Mouse (Mus musculus) urinary bladder, postnatal 25 days (tissue): Measurements from ENCODE around the gene Snrpd2.
"Not testable (repeated sequence)": the region's sequence is repeated elsewhere in the genome, so short reads cannot be mapped to it uniquely, and the experiment has no call there.

Source experiments
- DNase-seq: peaks from one replicate; pipeline ENCODE4 v3.0.0; 2022; ENCODE audit warnings: low spot score

Gene Snrpd2

DNA sequence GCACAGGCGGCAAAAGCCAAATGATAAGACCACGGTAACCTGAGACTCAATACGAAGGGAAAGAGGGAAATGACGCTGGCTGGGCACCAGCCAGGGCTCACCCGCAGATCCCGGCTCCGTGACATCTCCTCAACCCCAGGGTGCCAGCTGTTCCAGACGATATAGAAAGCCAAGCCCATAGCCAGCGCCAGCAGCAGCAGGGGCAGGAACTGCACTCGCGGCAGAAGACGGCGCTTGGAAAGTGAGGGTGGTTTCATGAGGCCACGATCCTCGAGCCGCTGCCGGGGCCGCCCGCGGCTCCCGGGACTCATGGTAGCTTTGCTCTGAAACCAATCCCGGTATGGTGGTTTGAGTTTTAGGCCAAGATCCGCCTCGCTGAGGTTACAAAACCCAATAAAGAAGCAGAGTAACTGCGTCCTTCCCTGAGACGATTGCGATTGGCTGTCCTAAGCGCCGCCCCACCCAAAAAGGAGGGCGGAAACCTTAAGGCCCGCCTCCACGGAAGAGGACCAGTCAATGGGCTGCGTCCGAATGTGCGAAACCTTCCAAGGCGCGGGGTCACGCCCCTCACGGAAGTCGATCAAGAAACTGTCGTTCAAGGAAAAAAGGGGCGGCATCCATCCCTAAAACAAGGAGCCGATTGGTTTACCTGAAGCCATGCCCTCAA, 514 bp upstream of the Snrpd2 start, which contains the start of gene Qpctl:
TSS of gene Qpctl (minus strand) at position 417 of the 667 bp plus-strand sequence.
- DNase-seq, result peak; percentile 89

DNA sequence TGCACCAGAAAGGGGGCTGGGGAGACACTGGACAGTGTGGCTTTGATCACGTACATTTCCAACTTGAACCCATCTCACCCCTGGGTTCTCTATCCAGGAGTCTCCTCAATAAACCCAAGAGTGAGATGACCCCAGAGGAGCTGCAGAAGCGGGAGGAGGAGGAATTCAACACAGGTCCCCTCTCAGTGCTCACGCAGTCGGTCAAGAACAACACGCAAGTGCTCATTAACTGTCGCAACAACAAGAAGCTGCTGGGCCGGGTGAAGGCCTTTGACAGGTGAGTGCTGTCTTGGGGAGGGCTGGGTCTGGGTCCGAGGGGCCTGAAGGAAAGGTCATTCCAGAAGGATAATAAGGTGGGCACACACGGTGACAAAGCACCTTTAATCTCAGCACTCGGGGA, 1.6 kb downstream of the Snrpd2 start:
- not testable (repeated sequence) for DNase-seq

DNA sequence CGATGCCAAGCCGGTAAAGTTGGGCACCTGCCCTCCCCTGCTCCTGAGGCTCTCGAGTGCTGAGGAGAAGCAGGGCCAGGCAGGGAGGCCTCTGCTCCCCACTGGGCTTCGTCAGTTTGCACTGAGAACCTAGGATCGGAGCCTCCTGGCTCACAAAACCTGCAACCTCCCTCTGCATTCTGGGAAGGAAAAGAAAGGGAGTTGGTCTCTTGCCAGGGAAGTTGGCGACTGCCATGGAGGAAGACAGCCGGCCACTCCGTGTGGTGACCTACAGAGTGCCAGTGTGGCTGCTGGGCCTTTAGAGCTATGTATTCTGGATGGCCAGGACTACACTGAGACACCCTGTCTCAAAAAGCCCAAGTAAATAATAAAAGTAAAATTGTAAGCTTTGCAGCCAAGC, 5.3 kb downstream of the Snrpd2 start:
- no peak for DNase-seq

DNA sequence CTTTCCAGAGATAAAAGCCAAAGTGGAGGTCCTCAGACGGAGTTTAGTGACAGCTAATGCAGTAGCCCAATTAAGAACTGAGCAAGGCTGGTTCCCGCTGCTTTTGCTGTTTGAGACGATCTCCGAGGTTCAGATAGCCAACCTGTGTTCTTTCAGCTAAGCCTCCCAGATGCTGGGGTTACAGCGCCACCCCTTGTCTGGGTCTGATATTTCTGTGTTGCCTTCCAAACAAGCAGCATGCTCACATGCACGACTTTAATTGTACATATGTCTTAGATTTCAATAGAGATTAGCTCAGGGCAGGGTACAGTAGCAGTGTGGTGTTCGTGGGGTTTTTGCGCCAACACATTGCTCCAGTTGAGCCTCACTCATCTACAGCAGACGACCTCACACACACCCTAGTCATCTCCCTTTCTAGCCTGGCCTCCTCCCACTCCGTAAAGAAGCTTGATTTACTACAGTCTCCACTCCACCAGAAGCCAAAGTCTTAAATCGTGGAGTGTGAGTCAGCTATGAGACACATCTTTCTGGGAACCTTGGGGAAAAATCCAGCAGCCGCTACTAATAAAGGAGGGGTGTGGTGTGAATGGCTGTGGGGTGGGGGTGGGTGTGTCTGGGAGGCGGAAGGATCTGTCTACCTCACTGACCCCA, 6.4 kb downstream of the Snrpd2 start:
- no peak for DNase-seq

DNA sequence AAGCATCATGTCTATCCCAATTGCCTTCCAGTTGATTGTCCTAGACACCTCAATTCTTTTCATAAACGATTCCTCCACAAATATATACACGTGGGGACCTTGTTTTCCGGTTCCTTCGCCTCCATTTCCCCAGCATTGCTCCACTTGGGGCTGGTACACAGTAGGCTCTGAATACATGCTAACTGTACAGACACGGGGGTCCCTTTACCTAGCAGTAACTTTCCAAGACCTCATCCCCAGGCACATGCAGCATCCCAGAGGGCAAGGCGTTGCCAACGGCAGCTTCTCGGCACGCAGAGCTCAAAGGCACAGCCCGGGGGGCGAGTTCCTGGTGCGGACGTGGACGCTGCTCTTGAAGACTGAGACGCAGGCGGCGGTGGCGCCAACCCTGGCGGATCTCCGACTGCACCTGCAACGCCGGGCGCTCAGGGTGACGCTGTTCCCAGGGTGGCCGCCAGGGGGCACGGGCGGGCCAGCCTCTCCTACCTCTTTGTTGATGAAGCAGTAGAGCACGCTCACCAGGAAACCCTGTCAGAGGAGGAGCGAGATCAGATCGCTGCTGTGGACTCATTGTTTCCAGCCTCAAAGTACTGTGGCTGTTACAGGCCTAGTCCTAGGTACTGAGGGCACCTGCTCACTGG, 7.8 kb downstream of the Snrpd2 start:
- peak; percentile 91 for DNase-seq

DNA sequence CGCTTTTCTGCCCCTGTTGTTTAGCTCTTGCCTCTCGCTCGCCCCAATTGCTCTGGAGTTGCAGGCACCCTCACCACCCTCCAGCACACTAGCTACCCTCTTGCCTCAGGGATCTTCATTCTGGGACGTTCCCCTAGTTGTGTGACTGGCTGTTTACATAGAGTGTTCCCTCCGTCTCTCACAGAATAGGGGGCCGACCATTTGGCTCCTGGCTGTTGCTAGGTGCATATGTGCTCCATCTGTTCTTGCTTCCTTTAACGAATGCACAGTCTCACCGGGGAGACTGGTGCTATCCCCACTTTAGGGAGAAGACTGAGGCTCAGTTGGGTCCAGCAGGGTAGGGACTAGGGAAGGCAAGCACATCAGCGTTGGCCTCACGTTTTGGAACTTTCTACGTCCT, 9.1 kb downstream of the Snrpd2 start:
- DNase-seq, result no peak

DNA sequence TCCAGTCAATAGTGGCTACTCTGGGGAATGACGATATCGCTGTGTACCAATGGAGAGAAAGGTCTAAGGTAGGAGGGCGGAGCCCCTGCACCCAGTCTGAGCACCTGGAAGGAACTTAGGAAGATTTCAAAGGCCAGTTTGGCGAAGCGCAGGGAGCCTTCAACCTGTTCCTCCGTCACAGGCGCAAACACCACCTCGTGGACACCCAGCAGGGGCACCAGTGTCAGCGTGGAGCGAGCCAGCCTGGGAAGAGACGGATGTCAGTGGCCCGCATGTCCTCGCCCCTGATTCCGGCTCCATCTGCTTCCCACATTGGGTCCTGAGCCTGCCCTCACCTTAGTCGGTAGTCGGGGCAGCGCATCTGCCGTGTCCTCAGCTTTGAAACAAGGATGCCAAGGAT, 9.9 kb downstream of the Snrpd2 start:
- DNase-seq, result no peak

DNA sequence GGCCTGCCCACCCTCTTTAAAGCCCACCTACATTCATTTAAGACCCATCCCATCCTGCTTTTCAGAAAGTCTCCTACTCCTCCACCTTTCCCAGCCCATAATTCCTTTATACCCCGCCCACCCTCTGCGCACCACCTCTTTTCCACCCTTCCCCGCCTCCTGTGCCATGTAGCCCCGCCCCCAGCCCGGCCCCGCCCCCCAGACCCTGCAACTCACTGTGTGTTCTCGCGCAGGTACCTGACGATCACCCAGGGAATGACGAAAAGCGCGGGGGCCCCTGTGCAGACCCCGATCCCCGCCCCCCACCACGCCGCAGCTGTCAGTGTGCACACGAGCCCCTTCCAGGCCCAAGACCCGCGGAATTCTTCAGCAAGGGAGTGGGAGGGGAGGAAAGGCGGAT, 10.6 kb downstream of the Snrpd2 start:
- no peak for DNase-seq

DNA sequence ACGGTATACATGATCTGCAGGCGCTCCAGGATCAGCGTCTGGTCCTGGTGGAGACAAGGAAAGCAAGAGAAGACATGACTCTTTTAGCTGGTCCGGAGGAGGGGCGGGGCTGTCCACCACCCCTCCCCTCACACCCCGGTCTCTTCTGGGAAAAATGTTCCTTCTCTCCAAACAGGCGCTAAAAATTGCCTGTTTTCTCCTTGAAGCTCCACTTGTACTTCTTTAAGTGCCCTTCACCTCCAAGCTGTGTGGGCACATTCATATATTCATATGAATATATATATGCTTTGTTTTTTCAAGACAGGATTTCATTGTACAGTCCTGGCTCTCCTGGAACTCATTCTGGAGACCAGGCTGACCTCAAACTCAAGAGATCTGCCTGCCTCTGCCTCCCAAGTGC, 13.4 kb downstream of the Snrpd2 start:
- DNase-seq, result no peak

DNA sequence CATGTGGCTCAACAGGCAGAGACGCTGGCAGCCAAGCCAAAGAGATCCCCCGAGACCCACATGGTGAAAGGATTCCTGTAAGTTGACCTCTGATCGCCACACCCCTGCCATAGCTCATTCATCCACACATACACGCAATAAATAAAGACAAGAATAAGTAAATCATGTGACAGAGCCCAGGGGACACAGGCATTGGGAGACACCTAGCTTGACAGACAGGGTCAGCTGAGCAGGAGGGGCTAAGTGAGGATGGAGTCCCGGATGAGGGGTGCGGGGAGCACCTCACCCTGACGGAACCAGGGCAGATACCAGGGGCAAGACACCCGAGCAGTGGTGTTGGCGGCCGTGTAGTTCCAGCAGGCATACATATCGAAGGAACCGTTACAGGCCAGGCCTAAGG, 14.2 kb downstream of the Snrpd2 start:
- DNase-seq, result no peak

DNA sequence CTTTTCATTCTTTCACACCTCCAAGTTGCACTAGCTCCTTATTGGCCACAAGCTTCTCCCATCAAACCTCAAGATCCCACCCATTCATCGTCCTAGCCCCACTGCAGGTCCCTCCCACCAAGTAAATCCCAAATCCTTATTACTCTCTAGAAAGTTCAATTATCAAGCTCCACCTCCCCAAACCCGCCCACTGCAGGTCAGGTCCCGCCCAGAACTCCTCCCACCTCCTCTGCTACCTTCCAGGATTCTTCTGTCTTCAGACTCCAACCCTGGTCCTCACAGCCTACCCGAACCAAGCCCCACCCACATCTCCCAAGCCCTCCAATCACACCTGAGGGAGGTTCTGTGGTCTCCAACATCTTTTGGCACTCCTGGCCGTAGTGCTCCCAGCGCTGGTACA, 14.7 kb downstream of the Snrpd2 start:
- DNase-seq, result no peak

DNA sequence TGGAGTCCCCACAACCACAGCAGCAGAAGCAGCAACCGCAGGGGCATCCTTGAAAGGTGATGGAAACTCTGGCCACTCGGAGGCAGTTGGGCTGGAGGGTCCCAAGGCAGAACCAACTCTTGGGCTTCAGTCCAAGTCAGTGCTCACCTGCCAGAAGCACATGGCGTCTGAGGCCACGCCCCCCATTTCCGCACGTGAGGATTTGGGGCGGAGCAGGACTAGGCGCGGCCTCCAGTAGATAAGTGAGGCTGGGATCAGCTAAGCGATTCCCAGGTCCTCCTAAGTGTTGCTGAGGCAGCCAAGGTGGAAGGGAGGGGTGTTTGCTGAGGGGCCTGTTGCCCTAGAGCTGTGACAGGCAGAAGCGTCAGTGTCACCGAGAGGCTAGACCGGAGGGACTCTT, 15.5 kb downstream of the Snrpd2 start:
- DNase-seq, result no peak

DNA sequence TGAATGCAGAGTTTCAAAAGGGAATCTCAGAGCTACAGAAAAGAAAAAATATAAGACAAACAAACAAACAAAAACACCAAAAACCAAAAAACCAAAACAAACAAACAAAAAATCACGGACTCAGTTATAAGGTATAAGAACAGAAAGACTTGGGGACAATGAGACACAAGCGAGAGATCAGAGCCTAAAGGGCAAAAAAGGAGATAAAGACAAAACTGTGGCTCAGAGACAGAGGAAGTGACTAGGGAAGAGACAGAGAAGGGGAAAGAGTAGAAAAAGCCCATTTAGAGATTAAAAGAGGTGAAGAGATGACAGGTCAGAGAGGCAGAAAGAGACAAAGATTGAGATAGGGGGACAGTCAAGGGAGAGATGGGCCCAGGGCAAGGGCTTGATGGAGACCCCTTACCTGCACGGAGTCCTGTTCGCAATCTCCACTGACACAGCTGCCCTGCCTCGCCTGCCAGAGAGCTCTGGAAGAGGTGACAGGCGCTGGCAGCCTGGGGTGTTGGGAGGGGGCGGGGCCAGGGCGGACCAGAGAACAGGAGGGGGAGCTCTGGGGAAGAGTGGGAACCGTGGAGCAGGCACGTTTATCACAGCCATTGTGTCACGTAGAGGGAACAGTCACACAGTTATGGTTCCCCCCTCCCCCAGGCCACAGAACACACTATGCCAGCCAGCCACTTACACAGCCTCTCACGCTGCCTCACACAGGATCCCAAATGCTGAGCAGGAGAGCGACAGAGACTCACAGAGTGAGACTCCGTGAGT, 16.3 kb downstream of the Snrpd2 start, which contains the start of gene Gipr:
TSS of gene Gipr (minus strand) at position 472 of the 768 bp plus-strand sequence.
- DNase-seq, result no peak

DNA sequence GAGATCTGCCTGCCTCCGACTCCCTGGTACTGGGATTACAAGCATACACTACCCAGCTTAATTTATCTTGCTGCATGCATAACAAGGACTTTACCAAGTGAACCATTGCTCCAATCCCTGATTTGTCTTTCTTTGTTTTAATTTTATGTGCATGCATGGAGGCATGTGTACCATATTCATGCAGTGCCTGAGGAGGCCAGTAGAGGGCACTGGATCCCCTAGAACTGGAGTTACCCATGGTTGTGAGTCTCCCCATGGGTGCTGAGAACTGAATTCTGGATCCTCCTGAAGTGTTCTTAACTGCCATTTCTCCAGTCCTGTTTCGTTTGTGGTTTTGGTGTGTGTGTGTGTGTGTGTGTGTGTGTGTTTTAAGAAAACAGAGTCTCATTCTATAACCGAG, 17.5 kb downstream of the Snrpd2 start:
- DNase-seq, result no peak

DNA sequence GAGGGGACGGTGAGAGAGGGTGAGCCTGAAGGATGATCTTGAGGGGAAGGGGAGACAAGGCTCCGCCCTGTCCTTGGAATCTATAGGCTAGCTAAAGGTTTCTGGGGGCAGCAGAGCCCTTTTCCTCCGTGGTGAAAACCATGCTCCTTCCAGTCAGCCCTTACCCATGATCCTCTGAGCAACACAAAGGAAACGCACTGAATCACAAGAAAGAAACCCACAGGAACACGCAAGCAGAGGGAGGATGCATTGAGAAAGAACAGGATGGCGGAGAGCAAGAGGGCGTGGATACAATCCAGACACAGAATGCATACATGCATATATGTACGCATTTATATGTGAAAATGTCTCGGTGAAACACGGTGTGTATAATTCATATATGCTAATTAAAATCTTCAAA, 20.0 kb downstream of the Snrpd2 start:
- DNase-seq, result no peak

DNA sequence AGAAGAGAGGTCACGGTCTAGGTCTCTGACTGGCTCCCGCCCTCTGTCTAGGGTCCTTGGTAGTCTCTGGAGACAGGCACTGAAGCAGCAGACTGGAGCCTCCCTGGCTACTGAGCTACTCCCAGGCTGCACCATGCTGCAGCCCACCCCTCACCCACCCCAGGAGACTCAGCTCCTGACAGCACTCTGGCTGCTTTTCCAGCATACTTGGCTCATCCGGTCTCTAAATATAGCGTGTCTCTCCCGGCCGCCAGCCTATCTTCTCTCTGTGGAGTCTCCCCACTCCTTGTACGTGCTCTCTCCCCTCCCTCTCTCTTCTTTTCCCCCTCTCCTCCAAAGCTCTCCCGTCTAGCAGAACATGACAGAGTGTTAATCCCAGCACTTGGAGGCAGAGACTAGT, 20.6 kb downstream of the Snrpd2 start:
- no peak for DNase-seq

DNA sequence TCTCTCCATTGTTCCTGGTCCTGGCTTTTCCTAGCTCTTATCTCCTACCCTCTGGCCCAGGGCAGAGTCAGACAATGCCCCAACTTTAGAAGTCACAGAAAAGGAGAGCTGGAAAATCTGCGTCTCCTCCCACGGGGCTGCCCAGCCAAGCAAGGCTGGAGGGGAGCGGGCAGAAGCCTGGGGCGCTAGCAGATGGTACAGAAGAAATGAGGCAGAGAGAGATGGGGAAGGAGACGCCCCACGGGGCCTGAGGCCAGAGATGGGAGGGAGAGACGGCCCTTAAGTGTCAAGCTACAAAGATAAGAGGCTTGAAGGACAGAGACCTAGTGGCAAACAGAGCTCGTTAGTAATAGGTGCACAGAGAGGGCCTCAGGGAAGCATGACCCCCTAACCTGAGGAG, 22.3 kb downstream of the Snrpd2 start:
- no peak for DNase-seq

DNA sequence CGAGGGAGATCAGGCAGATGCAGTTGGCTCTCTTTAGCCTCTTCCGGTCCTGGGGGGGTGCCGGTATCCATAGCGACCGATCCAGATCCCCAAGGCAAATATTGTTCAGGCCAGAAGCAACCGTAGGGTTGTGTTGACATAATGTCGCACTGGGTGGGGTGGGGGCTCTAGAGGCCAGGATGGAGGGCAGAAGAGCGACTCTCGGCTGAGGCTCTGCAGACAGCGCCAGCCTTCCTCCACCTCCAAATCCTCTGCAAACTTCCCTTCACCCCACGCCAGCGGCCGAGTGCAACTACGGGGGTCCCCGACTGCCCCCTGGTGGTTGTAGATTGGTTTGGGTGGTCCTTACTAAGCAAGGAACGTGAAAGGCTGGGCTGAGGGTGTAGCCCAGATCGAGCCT, 23.4 kb downstream of the Snrpd2 start:
- peak; percentile 76 for DNase-seq

DNA sequence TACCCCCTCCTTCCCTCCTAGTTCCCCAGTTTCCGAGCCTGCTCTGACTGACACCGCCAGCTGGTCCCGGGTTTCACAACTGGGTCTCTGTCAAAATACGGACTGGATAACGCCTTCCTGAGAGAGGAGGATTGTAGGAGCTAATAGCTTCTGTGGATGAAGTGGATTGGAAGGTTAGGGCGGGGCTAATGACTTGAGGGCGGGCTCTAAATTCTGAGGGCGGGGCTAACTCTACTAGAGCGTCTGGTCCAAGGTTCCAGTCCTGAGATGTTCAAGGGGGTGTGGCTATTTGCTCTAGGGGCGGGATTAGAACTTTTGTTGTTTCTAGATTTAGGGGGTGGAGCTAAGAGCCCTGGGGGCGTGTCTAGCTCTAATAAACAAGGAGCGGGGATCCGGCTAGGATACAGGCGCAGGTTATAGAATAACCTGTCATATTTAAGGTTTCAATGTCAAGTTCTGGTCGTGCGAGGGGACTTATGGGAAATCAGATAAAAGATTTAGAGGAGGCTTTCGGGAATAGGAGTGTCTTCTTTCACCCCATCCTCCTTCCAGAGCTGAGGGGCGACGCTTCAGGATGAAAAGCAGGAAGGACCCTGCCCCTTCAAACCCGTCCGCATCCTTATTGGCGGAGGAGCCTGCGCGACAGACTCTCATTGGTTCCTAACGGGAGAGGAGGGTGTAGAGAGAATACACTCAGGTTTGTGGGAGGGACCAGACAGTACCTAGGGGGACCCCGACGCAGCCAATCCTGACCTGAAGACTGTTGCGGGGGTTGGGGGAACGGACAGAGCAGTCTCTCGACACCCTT, 26.4 kb downstream of the Snrpd2 start, which contains the start of gene Eml2:
TSS of gene Eml2 (plus strand) at position 714 of the 808 bp plus-strand sequence.
- DNase-seq, result no peak

DNA sequence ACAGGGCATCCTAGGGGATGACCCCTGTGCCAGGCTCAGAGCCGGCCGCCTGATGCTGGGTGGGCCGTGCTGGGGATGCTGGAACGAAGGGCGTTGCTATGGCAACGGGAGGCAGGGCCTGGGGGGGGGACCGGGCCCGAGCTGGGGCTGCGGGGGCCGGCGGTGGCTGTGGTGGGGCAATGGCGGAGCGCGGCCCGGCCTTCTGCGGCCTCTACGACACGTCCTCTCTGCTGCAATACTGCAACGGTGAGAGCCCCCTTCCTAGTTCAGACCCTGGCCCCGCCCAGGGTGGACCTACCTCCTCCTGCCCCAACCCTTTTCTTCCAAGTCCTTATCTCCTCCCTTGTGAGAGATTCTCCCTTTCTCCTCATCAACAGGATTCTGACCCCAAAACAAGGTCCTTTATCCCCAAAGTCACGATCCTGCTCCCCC, 27.0 kb downstream of the Snrpd2 start:
- no peak for DNase-seq

DNA sequence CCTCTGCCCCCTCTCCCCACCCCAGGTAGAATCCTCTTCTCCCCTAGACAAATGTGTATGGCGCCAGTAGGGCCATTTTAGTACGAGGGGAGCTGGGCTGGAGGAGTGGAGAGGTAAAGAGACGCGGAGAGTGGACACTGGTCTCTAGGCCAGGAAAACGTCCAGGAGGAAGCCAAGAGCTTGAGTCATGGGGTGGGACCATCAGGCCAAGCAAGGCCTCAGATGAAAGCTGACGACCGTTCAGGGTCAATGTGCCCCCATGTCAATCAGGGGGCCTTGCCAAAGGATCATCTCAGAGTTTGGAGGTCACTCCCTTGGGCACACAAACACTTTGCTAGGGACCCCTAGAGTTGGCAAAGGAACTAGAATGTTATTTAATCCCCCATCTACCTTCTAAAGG, 27.7 kb downstream of the Snrpd2 start:
- DNase-seq, result no peak

DNA sequence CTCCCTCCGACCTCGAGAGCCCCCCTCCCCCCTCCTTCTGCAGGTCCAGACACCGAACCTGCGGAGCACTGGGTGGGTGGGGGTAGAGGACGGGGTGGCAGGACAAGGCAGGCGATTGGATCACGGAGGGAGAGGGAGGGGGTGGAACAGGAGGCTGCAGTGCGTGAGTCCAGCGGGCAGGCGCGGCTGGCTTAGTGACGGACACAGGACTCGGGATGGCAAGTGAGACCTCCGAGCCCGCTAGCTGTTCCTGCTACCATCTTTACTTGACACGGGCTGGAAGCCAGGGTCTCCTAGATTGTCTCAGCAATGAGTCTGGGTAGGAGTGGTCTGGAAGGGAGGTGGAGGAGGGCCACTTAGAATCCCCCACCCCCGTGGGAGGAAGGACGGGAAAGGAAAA, 28.5 kb downstream of the Snrpd2 start:
- no peak for DNase-seq
